Mouse (Mus musculus) testis, adult 2 months (tissue): ENCODE measurements at regions not wholly inside any gene's neighbourhood (a gene's known extent, or its start where the extent isn't known, plus 50 kb on each side); places are given as distances from the start of the nearest gene placed in this dataset.

Experiments
- CTCF ChIP-seq: fragments of 200-500 bp; IDR thresholded peaks from 2 replicates; pipeline ENCODE4 v1.5.1; 2012; ENCODE audit warnings: low read depth, mild to moderate bottlenecking, inconsistent platforms, low read length, moderate library complexity; ENCODE audit not compliant: control insufficient read depth, insufficient read depth, insufficient replicate concordance
- POLR2A ChIP-seq: fragments of 200-500 bp; IDR thresholded peaks from 2 replicates; pipeline ENCODE4 v1.6.1; 2012; ENCODE audit warnings: low read depth, mild to moderate bottlenecking, inconsistent platforms, low read length, moderate library complexity; ENCODE audit not compliant: control insufficient read depth

- peak; percentile 96 for TF ChIP-seq CTCF
- TF ChIP-seq POLR2A, result no peak
These were observed 111.7 kb upstream of the 1700012A03Rik start for GRCm38 (mm10) chr6:31938216-31938814.
